Mouse (Mus musculus) layer of hippocampus, postnatal 10 days (tissue): Measurements from ENCODE around the gene Spert. TPM values are rescaled to one million over a fixed set of nuclear protein-coding genes. Genes with fewer than 3 reads are reported as not detected.

Experiments used
- DNase-seq, 2 experiments: peaks; one replicate each; pipeline ENCODE4 v3.0.0; 2021; ENCODE audit warnings: low spot score in 2 of 2
- long read RNA-seq: library from polyadenylated mRNA; stranded (forward); transcript quantifications from one replicate; pipeline ENCODE4 v2.0.0, GENCODE M21; 2023
- total RNA-seq, 2 experiments: library from RNA; stranded (reverse); gene quantifications; 2 replicates each; pipeline ENCODE4 v1.2.3; 2021

Gene Spert
- not detected for total RNA-seq
- long read RNA-seq = 0 reads

- no peak for DNase-seq
These were observed at the start of gene Spert for GRCm38 (mm10) chr14:75592978-75593377. Gene Spert (minus strand): TSS chr14:75593116.

- DNase-seq = no peak
These were observed 49.2 kb upstream of the Spert start, which contains the start of gene Erich6b for GRCm38 (mm10) chr14:75642080-75642479. Gene Erich6b (plus strand): TSS chr14:75642259.

GRCm38 (mm10) chr14:75641369-75641768 is 48.5 kb upstream of the Spert start:
- peak; percentile 28 to 40 for DNase-seq

GRCm38 (mm10) chr14:75640846-75641245 is 47.9 kb upstream of the Spert start:
- DNase-seq = peak in 1 of 2 experiments; percentile 24

- no peak for DNase-seq
These were observed 44.7 kb upstream of the Spert start for GRCm38 (mm10) chr14:75637641-75638040.

- DNase-seq = no peak
These were observed 43.2 kb upstream of the Spert start for GRCm38 (mm10) chr14:75636107-75636506.

GRCm38 (mm10) chr14:75635350-75635749 is 42.4 kb upstream of the Spert start:
- DNase-seq = peak; percentile 37 to 57

GRCm38 (mm10) chr14:75628870-75629269 is 36.0 kb upstream of the Spert start:
- no peak for DNase-seq

- DNase-seq = no peak
These were observed 30.1 kb upstream of the Spert start for GRCm38 (mm10) chr14:75622984-75623383.

GRCm38 (mm10) chr14:75616375-75616774 is 23.5 kb upstream of the Spert start:
- no peak for DNase-seq

GRCm38 (mm10) chr14:75609176-75609575 is 16.3 kb upstream of the Spert start:
- no peak for DNase-seq

- DNase-seq = no peak
These were observed 9.0 kb downstream of the Spert start for GRCm38 (mm10) chr14:75583870-75584269.

GRCm38 (mm10) chr14:75579010-75579409 is 13.9 kb downstream of the Spert start:
- no peak for DNase-seq

- no peak for DNase-seq
These were observed 26.6 kb downstream of the Spert start for GRCm38 (mm10) chr14:75566303-75566702.

- peak; percentile 71 to 77 for DNase-seq
These were observed 27.3 kb downstream of the Spert start for GRCm38 (mm10) chr14:75565534-75566140.

GRCm38 (mm10) chr14:75561577-75562331 is 31.2 kb downstream of the Spert start:
- no peak for DNase-seq

GRCm38 (mm10) chr14:75541731-75542130 is 51.2 kb downstream of the Spert start:
- no peak for DNase-seq

GRCm38 (mm10) chr14:75540996-75541350 is 51.9 kb downstream of the Spert start:
- no peak for DNase-seq

- DNase-seq = no peak
These were observed 52.5 kb downstream of the Spert start for GRCm38 (mm10) chr14:75540216-75540995.

GRCm38 (mm10) chr14:75539205-75539604 is 53.7 kb downstream of the Spert start:
- DNase-seq = no peak
